Mouse (Mus musculus) testis, adult 2 months (tissue): ENCODE measurements around the gene Prkar1a. TPM values are rescaled to one million over a fixed set of nuclear protein-coding genes. Genes with fewer than 3 reads are reported as not detected.
A peak's percentile ranks its signal among the peaks of the same experiment; 100 is the strongest.

Source experiments
- H3K27ac ChIP-seq: fragments of 200-500 bp; 2 replicates; pipeline ENCODE4 v1.5.1; 2012; ENCODE audit warnings: low read depth, low read length; ENCODE audit not compliant: control insufficient read depth, insufficient read depth
- H3K27me3 ChIP-seq: fragments of 200-500 bp; 2 replicates; pipeline ENCODE4 v1.6.1; 2012; ENCODE audit warnings: mild to moderate bottlenecking, low read length, moderate library complexity; ENCODE audit not compliant: control insufficient read depth, insufficient read depth
- H3K36me3 ChIP-seq: fragments of 200-500 bp; 2 replicates; pipeline ENCODE4 v1.6.1; 2012; ENCODE audit warnings: mild to moderate bottlenecking, low read length; ENCODE audit not compliant: control insufficient read depth, insufficient read depth
- H3K4me1 ChIP-seq: fragments of 200-500 bp; 2 replicates; pipeline ENCODE4 v1.6.1; 2012; ENCODE audit warnings: low read length; ENCODE audit not compliant: control insufficient read depth, insufficient read depth
- H3K4me3 ChIP-seq: fragments of 200-500 bp; 2 replicates; pipeline ENCODE4 v1.5.1; 2012; ENCODE audit warnings: low read depth, mild to moderate bottlenecking, low read length, moderate library complexity, mixed read lengths; ENCODE audit not compliant: control insufficient read depth
- CTCF ChIP-seq: fragments of 200-500 bp; IDR thresholded peaks from 2 replicates; pipeline ENCODE4 v1.5.1; 2012; ENCODE audit warnings: low read depth, mild to moderate bottlenecking, inconsistent platforms, low read length, moderate library complexity; ENCODE audit not compliant: control insufficient read depth, insufficient read depth, insufficient replicate concordance
- POLR2A ChIP-seq: fragments of 200-500 bp; IDR thresholded peaks from 2 replicates; pipeline ENCODE4 v1.6.1; 2012; ENCODE audit warnings: low read depth, mild to moderate bottlenecking, inconsistent platforms, low read length, moderate library complexity; ENCODE audit not compliant: control insufficient read depth
- polyA plus RNA-seq: library from polyadenylated mRNA; depleted of rRNA; stranded (reverse); fragments of >200 nt; gene quantifications from 2 replicates; pipeline ENCODE4 v1.2.3, GENCODE M21; 2012

The Prkar1a gene
- polyA plus RNA-seq, 1 experiment = 74.1 TPM

GRCm38 (mm10) chr11:109669149-109669708 lies 20.0 kb downstream of the Prkar1a start:
- no peaks in the 10 kb centered on the region for H3K27me3 ChIP-seq
- TF ChIP-seq CTCF (no peak), POLR2A (no peak)
- no peak overlapping the region for H3K4me3 ChIP-seq
- no peak overlapping the region for H3K27ac ChIP-seq
- H3K4me1 ChIP-seq = peaks cover 7% of the 10 kb centered on the region
- H3K36me3 ChIP-seq = peaks cover 4% of the 10 kb centered on the region

GRCm38 (mm10) chr11:109670026-109670916 lies 21.1 kb downstream of the Prkar1a start:
- TF ChIP-seq CTCF = no peak
- no peak for TF ChIP-seq POLR2A
- Histone ChIP-seq H3K27ac (peak overlapping the region; percentile 51; the same call in 1 of the 2 replicates), H3K4me1 (peaks cover 7% of the 10 kb centered on the region), H3K36me3 (peaks cover 2% of the 10 kb centered on the region), H3K4me3 (no peak overlapping the region), H3K27me3 (no peaks in the 10 kb centered on the region)

DNA sequence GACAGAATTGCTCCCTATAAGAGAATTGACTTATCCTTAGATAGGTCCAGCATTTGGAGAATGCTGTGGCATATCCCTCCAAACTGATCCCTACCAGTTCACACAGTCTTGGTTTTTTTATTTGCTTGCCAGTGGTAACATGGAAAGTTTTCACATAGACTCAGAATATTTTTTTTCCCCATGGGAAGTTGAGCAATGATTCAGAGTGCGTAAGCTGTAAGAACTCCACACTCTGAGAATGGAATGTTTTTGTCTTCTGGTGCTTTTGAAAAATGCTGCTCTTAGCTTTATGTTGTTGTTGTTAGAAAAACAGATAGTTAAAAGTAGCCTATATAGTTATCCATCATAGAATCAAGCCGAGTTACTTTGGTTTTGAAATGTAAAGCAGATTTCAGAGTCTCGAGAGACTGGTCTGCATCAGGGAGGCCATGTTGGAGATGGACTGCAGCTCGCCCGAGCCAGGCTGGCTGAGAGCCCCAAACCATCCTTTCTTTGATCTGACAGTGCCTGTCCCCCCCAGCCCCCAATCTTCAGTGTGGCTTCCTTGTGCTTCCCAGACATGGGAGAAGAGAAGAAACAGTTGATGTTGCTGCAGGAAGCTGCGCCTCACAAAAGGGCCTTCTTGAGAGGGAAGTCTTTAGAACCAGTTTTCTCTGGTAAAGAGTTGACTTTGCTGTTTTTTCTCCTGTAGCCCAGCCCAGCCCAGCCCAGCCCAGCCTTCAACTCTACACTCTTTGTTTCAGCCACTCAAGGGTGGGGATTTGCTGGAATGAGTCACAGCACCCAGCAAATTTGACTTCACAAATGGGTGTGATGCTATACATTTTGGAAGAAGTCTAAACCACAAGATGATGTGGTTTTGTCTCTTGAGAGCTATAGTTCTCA lies 22.2 kb downstream of the Prkar1a start:
- no peaks in the 10 kb centered on the region for H3K27me3 ChIP-seq
- no peak overlapping the region for H3K4me3 ChIP-seq
- peak overlapping the region; percentile 6; the same call in 1 of the 2 replicates for H3K27ac ChIP-seq
- TF ChIP-seq POLR2A (no peak), CTCF (no peak)
- H3K4me1 ChIP-seq = peaks cover 11% of the 10 kb centered on the region
- peaks cover under 1% of the 10 kb centered on the region for H3K36me3 ChIP-seq

GRCm38 (mm10) chr11:109672021-109672324 lies 22.8 kb downstream of the Prkar1a start:
- TF ChIP-seq CTCF = no peak
- Histone ChIP-seq H3K27me3 (no peaks in the 10 kb centered on the region), H3K36me3 (no peaks in the 10 kb centered on the region; the same call in 1 of the 2 replicates), H3K27ac (no peak overlapping the region; the same call in 1 of the 2 replicates), H3K4me1 (peaks cover 11% of the 10 kb centered on the region), H3K4me3 (no peak overlapping the region)

- Histone ChIP-seq H3K27me3 (no peaks in the 10 kb centered on the region), H3K4me3 (no peak overlapping the region), H3K4me1 (peaks cover 12% of the 10 kb centered on the region), H3K36me3 (no peaks in the 10 kb centered on the region; the same call in 1 of the 2 replicates), H3K27ac (no peak overlapping the region)
- TF ChIP-seq CTCF = no peak
- TF ChIP-seq POLR2A = no peak
These were observed 23.2 kb downstream of the Prkar1a start for GRCm38 (mm10) chr11:109672396-109672795.

GRCm38 (mm10) chr11:109672881-109673739 lies 23.9 kb downstream of the Prkar1a start:
- no peaks in the 10 kb centered on the region for H3K27me3 ChIP-seq
- TF ChIP-seq CTCF = no peak
- TF ChIP-seq POLR2A = no peak
- H3K36me3 ChIP-seq = no peaks in the 10 kb centered on the region; the same call in 1 of the 2 replicates
- peak overlapping the region; percentile 51 for H3K27ac ChIP-seq
- H3K4me1 ChIP-seq = peaks cover 12% of the 10 kb centered on the region
- no peak overlapping the region for H3K4me3 ChIP-seq
